In the genomic region with DNA sequence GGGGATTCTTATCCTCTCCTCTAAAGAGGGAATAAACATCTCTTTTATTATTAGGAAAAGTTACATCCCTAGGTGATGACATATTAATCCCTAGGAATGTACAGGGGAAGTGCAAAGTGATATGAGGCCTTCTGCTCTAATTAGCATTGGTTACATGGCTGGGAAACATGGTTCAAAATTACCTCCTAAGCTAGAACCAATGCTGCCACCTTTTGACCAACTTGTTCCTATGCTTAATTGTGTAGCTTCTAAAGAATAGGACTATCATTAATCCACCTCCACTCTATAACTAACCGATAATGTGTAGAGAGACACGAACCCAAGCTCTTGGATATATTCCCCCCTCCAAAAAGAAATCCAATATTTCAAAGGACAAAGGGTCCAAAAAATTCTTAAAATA, we compare ENCODE assay signal across 23 mouse cellular contexts. TPM values are rescaled to one million over a fixed set of nuclear protein-coding genes. Genes with fewer than 3 reads are reported as not detected.
DNase-seq lines count a peak whose midpoint lies in the region; TF ChIP-seq lines count a peak whose summit lies in the region.
"Had no signal": no experiment of that assay in that cellular context is flagged by ENCODE, and none has a peak within 500 bp of the region (broad histone marks: within the 10 kb centered on the region; RNA-seq: fewer than 3 reads in every experiment).

No protein-coding gene starts in this region.

- no peak for DNase-seq in heart, adult 2 months
- no peak for DNase-seq in heart, adult 11 months
- no peak for DNase-seq in layer of hippocampus, adult 2 months (ENCODE audit: low spot score in 2 of 2)
- no peak for DNase-seq in layer of hippocampus, postnatal 36 days
- DNase-seq in 3T3-L1 (ENCODE audit: low read depth, low spot score), result peak; percentile 30
- DNase-seq in adipocyte (ENCODE audit: low spot score), result peak; percentile 55
- no peak for DNase-seq in spleen, postnatal 36 days (ENCODE audit: low spot score in 2 of 2)
- DNase-seq: adrenal gland, adult 8-10 months; cerebellum, adult 11 months; gastrocnemius, postnatal 25 days; thymus, postnatal 14 days had no signal

- H3K4me1 ChIP-seq in heart, adult 2 months (ENCODE audit: control insufficient read depth, insufficient read depth, low read length), result no peaks in the 10 kb centered on the region
- H3K4me1 ChIP-seq: embryonic facial prominence, embryonic 12.5 days; forebrain, embryonic 13.5 days; hindbrain, embryonic 12.5 days; midbrain, embryonic 12.5 days; neural tube, embryonic 12.5 days had no signal

- H3K9ac ChIP-seq in heart, adult 2 months (ENCODE audit: low read depth, low read length), result no peak overlapping the region
- H3K9ac ChIP-seq: embryonic facial prominence, embryonic 12.5 days; forebrain, embryonic 13.5 days; hindbrain, embryonic 12.5 days; liver, embryonic 14.5 days; midbrain, embryonic 12.5 days; neural tube, embryonic 12.5 days had no signal

- peak; percentile 42 for TF ChIP-seq CTCF in heart, adult 2 months (IDR thresholded peaks at IDR 0.05)
- TF ChIP-seq CTCF in layer of hippocampus, adult 2 months (conservative IDR thresholded peaks at IDR 0.05), result peak; percentile 54

- no peaks in the 10 kb centered on the region for H3K27me3 ChIP-seq in heart, adult 2 months (ENCODE audit: control insufficient read depth, insufficient read depth, low read length)
- H3K27me3 ChIP-seq: embryonic facial prominence, embryonic 12.5 days; forebrain, embryonic 13.5 days; hindbrain, embryonic 12.5 days; midbrain, embryonic 12.5 days; neural tube, embryonic 12.5 days had no signal

- intact Hi-C loops in heart, adult 2 months (cut with DNase I), result loop anchor here (5.0 kb wide), 1 partner anchor 78 kb away; no protein-coding TSS in a partner anchor

- no peaks in the 10 kb centered on the region for H3K79me2 ChIP-seq in heart, adult 2 months (replicated peaks; ENCODE audit: control insufficient read depth, insufficient read depth, low read length)

- no peak overlapping the region for H3K27ac ChIP-seq in heart, adult 2 months
- no peak overlapping the region for H3K27ac ChIP-seq in layer of hippocampus, adult 2 months
- H3K27ac ChIP-seq: embryonic facial prominence, embryonic 12.5 days; forebrain, embryonic 13.5 days; hindbrain, embryonic 12.5 days; liver, embryonic 14.5 days; midbrain, embryonic 12.5 days; neural tube, embryonic 12.5 days had no signal

- no peak for TF ChIP-seq POLR2A in heart, adult 2 months (IDR thresholded peaks at IDR 0.05; ENCODE audit: insufficient read depth, low read depth, low read length)

- no peak for TF ChIP-seq EP300 in heart, adult 2 months (IDR thresholded peaks at IDR 0.05; ENCODE audit: insufficient read depth, low read depth, low read length)

- 73% methylated on average over 2 of the region's 2 CpGs for whole genome bisulfite sequencing in heart, adult 2 months

- H3K36me3 ChIP-seq in heart, adult 2 months (ENCODE audit: control insufficient read depth, insufficient read depth, low read length), result no peaks in the 10 kb centered on the region
- H3K36me3 ChIP-seq: embryonic facial prominence, embryonic 12.5 days; hindbrain, embryonic 12.5 days; midbrain, embryonic 12.5 days; neural tube, embryonic 12.5 days had no signal

- no peak overlapping the region for H3K4me3 ChIP-seq in heart, adult 2 months
- no peak overlapping the region for H3K4me3 ChIP-seq in layer of hippocampus, adult 2 months
- H3K4me3 ChIP-seq: embryonic facial prominence, embryonic 12.5 days; erythroblast, embryonic 14.5 days; forebrain, embryonic 13.5 days; hindbrain, embryonic 12.5 days; midbrain, embryonic 12.5 days; neural tube, embryonic 12.5 days had no signal

RNA-seq across cellular contexts. Expression of gene Epgn, which starts 3.4 kb away (rescaled TPM):
- under 1 TPM; 0.30 to 0.50 TPM for total RNA-seq in heart, adult 2 months (2021)
- polyA plus RNA-seq in heart, adult 2 months (2012; rRNA removed), result 0.06 TPM in 1 of 2 replicates, not detected in the other
- under 1 TPM; 0.20 to 0.27 TPM for total RNA-seq in layer of hippocampus, adult 2 months (2021)
- under 1 TPM; 0.35 to 0.45 TPM for total RNA-seq in layer of hippocampus, postnatal 36 days (2021)
- polyA plus RNA-seq: erythroblast, embryonic 14.5 days; inflammation-experienced regulatory T-cells, adult 6 months had no signal

RNA-seq across cellular contexts. Expression of gene Ereg, which starts 43.8 kb away (rescaled TPM):
- total RNA-seq in heart, adult 2 months (2021), result under 1 TPM; 0.07 to 0.08 TPM
- 0.04 and 0.06 TPM in 2 replicates for polyA plus RNA-seq in heart, adult 2 months (2012; rRNA removed)
- total RNA-seq in layer of hippocampus, adult 2 months (2021), result not detected
- not detected for total RNA-seq in layer of hippocampus, postnatal 36 days (2021)
- total RNA-seq: gastrocnemius, postnatal 25 days had no signal
- polyA plus RNA-seq: embryonic facial prominence, embryonic 12.5 days; erythroblast, embryonic 14.5 days; forebrain, embryonic 13.5 days; frontal cortex, adult 2 months; hindbrain, embryonic 12.5 days; inflammation-experienced regulatory T-cells, adult 6 months; kidney, embryonic 16.5 days; limb, embryonic 11.5 days; midbrain, embryonic 12.5 days; neural tube, embryonic 12.5 days; testis, adult 2 months had no signal

Comparison
In these comparisons a context has a peak if more than half of its experiments do, and no peak if none do; other contexts are left out.
1. DNase-seq: peak in 3T3-L1 (single experiment) and adipocyte (single experiment); none in heart, adult 2 months (0 of 2), heart, adult 11 months (single experiment), layer of hippocampus, adult 2 months (0 of 2), layer of hippocampus, postnatal 36 days (0 of 2) and spleen, postnatal 36 days (0 of 2).